In genomic region chr15:86250269-86250668, GRCm38 (mm10) we compare ENCODE assay signal across 8 mouse cellular contexts. TPM values are rescaled to one million over a fixed set of nuclear protein-coding genes. Genes with fewer than 3 reads are reported as not detected.
DNase-seq lines count a peak whose midpoint lies in the region; ATAC-seq and TF ChIP-seq lines count a peak whose summit lies in the region.

No protein-coding gene starts in this region.

- CTCF ChIA-PET in Patski (lab: Charles Lee) = interaction anchor here (1.2 to 2.6 kb wide), 3 partner anchors 10 to 16 kb away, joined by 3 to 9 read pairs (median 4); no protein-coding TSS in a partner anchor

- no peaks in the 10 kb centered on the region for H3K9me3 ChIP-seq in liver, embryonic 14.5 days (ENCODE audit: control insufficient read depth, low read length)
- no peaks in the 10 kb centered on the region for H3K9me3 ChIP-seq in liver, embryonic 11.5 days (ENCODE audit: control insufficient read depth, low read length)
- no peaks in the 10 kb centered on the region for H3K9me3 ChIP-seq in hindbrain, embryonic 14.5 days (ENCODE audit: control insufficient read depth, low read length)
- no peaks in the 10 kb centered on the region for H3K9me3 ChIP-seq in limb, embryonic 13.5 days
- no peaks in the 10 kb centered on the region for H3K9me3 ChIP-seq in neural tube, embryonic 15.5 days (replicated peaks)

- H3K4me1 ChIP-seq in liver, embryonic 14.5 days (replicated peaks; ENCODE audit: control insufficient read depth in 2 of 2, insufficient read depth in 2 of 2, low read length in 1 of 2) = no peaks in the 10 kb centered on the region
- no peaks in the 10 kb centered on the region for H3K4me1 ChIP-seq in liver, embryonic 11.5 days (replicated peaks; ENCODE audit: control insufficient read depth, insufficient read depth, low read length)
- H3K4me1 ChIP-seq in hindbrain, embryonic 14.5 days (replicated peaks; ENCODE audit: control insufficient read depth, insufficient read depth, low read length) = peaks cover 6% of the 10 kb centered on the region; the same call in 1 of the 2 replicates
- H3K4me1 ChIP-seq in limb, embryonic 13.5 days = no peaks in the 10 kb centered on the region
- peaks cover 13% of the 10 kb centered on the region for H3K4me1 ChIP-seq in neural tube, embryonic 15.5 days

- ATAC-seq in liver, embryonic 14.5 days (ENCODE audit: insufficient read depth) = no peak
- no peak for ATAC-seq in liver, embryonic 11.5 days (replicated peaks; ENCODE audit: low FRiP score)
- peak; percentile 41 for ATAC-seq in Patski
- ATAC-seq in hindbrain, embryonic 14.5 days (ENCODE audit: low FRiP score) = peak; percentile 53; the same call in 1 of the 2 replicates
- peak; percentile 24; the same call in 1 of the 2 replicates for ATAC-seq in limb, embryonic 13.5 days (ENCODE audit: low FRiP score, low read depth)
- peak; percentile 35; the same call in 1 of the 2 replicates for ATAC-seq in neural tube, embryonic 15.5 days (ENCODE audit: low FRiP score)

- no peaks in the 10 kb centered on the region for H3K27me3 ChIP-seq in liver, embryonic 14.5 days (ENCODE audit: control insufficient read depth, insufficient read depth, low read length)
- no peaks in the 10 kb centered on the region for H3K27me3 ChIP-seq in liver, embryonic 11.5 days (replicated peaks; ENCODE audit: control insufficient read depth, insufficient read depth, low read length)
- no peaks in the 10 kb centered on the region for H3K27me3 ChIP-seq in Patski
- no peaks in the 10 kb centered on the region for H3K27me3 ChIP-seq in hindbrain, embryonic 14.5 days (ENCODE audit: control insufficient read depth, insufficient read depth, low read length)
- H3K27me3 ChIP-seq in limb, embryonic 13.5 days = no peaks in the 10 kb centered on the region
- H3K27me3 ChIP-seq in neural tube, embryonic 15.5 days (replicated peaks) = no peaks in the 10 kb centered on the region; the same call in 1 of the 2 replicates

- in situ Hi-C loops in Patski (cut with MboI; ENCODE audit: low pct_unique_long_range_greater_than_20kb) = no loop called here

- TF ChIP-seq CTCF in liver, embryonic 14.5 days (IDR thresholded peaks at IDR 0.05; ENCODE audit: low read depth) = peak; percentile 60
- peak; percentile 73 for TF ChIP-seq CTCF in Patski (IDR thresholded peaks at IDR 0.05)

- TF ChIP-seq EP300 in liver, embryonic 14.5 days (IDR thresholded peaks at IDR 0.05; ENCODE audit: low read depth) = no peak

- POLR2A ChIA-PET in Patski (lab: Charles Lee) = no interaction called here

- no peak overlapping the region for H3K27ac ChIP-seq in liver, embryonic 14.5 days
- H3K27ac ChIP-seq in liver, embryonic 11.5 days (ENCODE audit: low read depth, low read length) = no peak overlapping the region
- H3K27ac ChIP-seq in hindbrain, embryonic 14.5 days = no peak overlapping the region
- no peak overlapping the region for H3K27ac ChIP-seq in limb, embryonic 13.5 days
- H3K27ac ChIP-seq in neural tube, embryonic 15.5 days (replicated peaks) = no peak overlapping the region; the same call in 1 of the 2 replicates

- H3K4me3 ChIP-seq in liver, embryonic 14.5 days (ENCODE audit: insufficient read depth in 1 of 2, low read depth in 2 of 2, low read length in 2 of 2) = no peak overlapping the region
- H3K4me3 ChIP-seq in liver, embryonic 11.5 days (ENCODE audit: low read depth, low read length) = no peak overlapping the region
- no peak overlapping the region for H3K4me3 ChIP-seq in hindbrain, embryonic 14.5 days (replicated peaks; ENCODE audit: low read length)
- H3K4me3 ChIP-seq in limb, embryonic 13.5 days = no peak overlapping the region
- no peak overlapping the region for H3K4me3 ChIP-seq in neural tube, embryonic 15.5 days (replicated peaks)

- H3K36me3 ChIP-seq in liver, embryonic 14.5 days (replicated peaks; ENCODE audit: control insufficient read depth, insufficient read depth, low read depth) = no peaks in the 10 kb centered on the region
- no peaks in the 10 kb centered on the region for H3K36me3 ChIP-seq in liver, embryonic 11.5 days (ENCODE audit: control insufficient read depth, insufficient read depth, low read length)
- H3K36me3 ChIP-seq in hindbrain, embryonic 14.5 days (replicated peaks; ENCODE audit: control insufficient read depth, insufficient read depth) = peaks cover 5% of the 10 kb centered on the region; the same call in 1 of the 2 replicates
- H3K36me3 ChIP-seq in limb, embryonic 13.5 days = peaks cover 14% of the 10 kb centered on the region
- peaks cover 6% of the 10 kb centered on the region for H3K36me3 ChIP-seq in neural tube, embryonic 15.5 days

- WGBS in liver, embryonic 14.5 days (ENCODE audit: insufficient replicate concordance) = 56% methylated on average over 9 of the region's 9 CpGs
- WGBS in liver, embryonic 11.5 days = 72% methylated on average over 9 of the region's 9 CpGs
- WGBS in hindbrain, embryonic 14.5 days = 55% methylated on average over 9 of the region's 9 CpGs
- 67% methylated on average over 9 of the region's 9 CpGs for WGBS in limb, embryonic 13.5 days
- 47% methylated on average over 9 of the region's 9 CpGs for WGBS in neural tube, embryonic 15.5 days

- no peak overlapping the region for H3K9ac ChIP-seq in liver, embryonic 14.5 days (replicated peaks)
- H3K9ac ChIP-seq in liver, embryonic 11.5 days (ENCODE audit: low read depth, low read length) = no peak overlapping the region
- no peak overlapping the region for H3K9ac ChIP-seq in hindbrain, embryonic 14.5 days
- no peak overlapping the region for H3K9ac ChIP-seq in limb, embryonic 13.5 days
- H3K9ac ChIP-seq in neural tube, embryonic 15.5 days (replicated peaks) = no peak overlapping the region

- H3K4me2 ChIP-seq in liver, embryonic 14.5 days (ENCODE audit: low read depth) = no peak overlapping the region
- no peak overlapping the region for H3K4me2 ChIP-seq in liver, embryonic 11.5 days
- H3K4me2 ChIP-seq in hindbrain, embryonic 14.5 days (replicated peaks) = no peak overlapping the region
- no peak overlapping the region for H3K4me2 ChIP-seq in limb, embryonic 13.5 days (replicated peaks)
- H3K4me2 ChIP-seq in neural tube, embryonic 15.5 days = no peak overlapping the region

- no peak for DNase-seq in liver, embryonic 14.5 days (ENCODE audit: low read depth in 3 of 3, low spot score in 3 of 3)
- no peak for DNase-seq in liver, embryonic 11.5 days (ENCODE audit: low spot score)
- no peak for DNase-seq in Patski (ENCODE audit: low read depth, low spot score)
- peak; percentile 27 for DNase-seq in embryo, embryonic 11.5 days (ENCODE audit: low read depth, low spot score)
- DNase-seq in hindbrain, embryonic 14.5 days (ENCODE audit: low spot score) = peak; percentile 62
- no peak for DNase-seq in heart, adult 9 months (ENCODE audit: low spot score in 2 of 2)

RNA-seq across cellular contexts. Expression of gene Tbc1d22a, which starts 36.0 kb away (rescaled TPM):
- polyA plus RNA-seq in liver, embryonic 14.5 days (2012; rRNA removed) = 5.8 and 6.4 TPM in 2 replicates
- polyA plus RNA-seq in liver, embryonic 14.5 days (2014; fragmentation: Nextera tagmentation; extraction: Ambion mirVana) = 4.1 and 4.9 TPM in 2 replicates
- 10.8 and 11.7 TPM in 2 replicates for polyA plus RNA-seq in liver, embryonic 11.5 days (2014; fragmentation: Nextera tagmentation; extraction: Ambion mirVana)
- 37.9 TPM for polyA plus RNA-seq in Patski (2021)
- polyA plus RNA-seq in hindbrain, embryonic 14.5 days (2014; fragmentation: Nextera tagmentation; extraction: Ambion mirVana) = 9.9 and 10.7 TPM in 2 replicates
- 12.5 and 13.5 TPM in 2 replicates for polyA plus RNA-seq in limb, embryonic 13.5 days (2015; fragmentation: Nextera tagmentation; extraction: Ambion mirVana)
- polyA plus RNA-seq in neural tube, embryonic 15.5 days (2015; fragmentation: Nextera tagmentation; extraction: Ambion mirVana) = 11.0 and 14.1 TPM in 2 replicates

Comparison
In these comparisons a context has a peak if more than half of its experiments do, and no peak if none do; other contexts are left out.
1. ATAC-seq: peak in Patski (single experiment), hindbrain, embryonic 14.5 days (single experiment), limb, embryonic 13.5 days (single experiment) and neural tube, embryonic 15.5 days (single experiment); none in liver, embryonic 14.5 days (single experiment) and liver, embryonic 11.5 days (single experiment).
2. DNase-seq: peak in embryo, embryonic 11.5 days (single experiment) and hindbrain, embryonic 14.5 days (single experiment); none in liver, embryonic 14.5 days (0 of 3), liver, embryonic 11.5 days (single experiment), Patski (single experiment) and heart, adult 9 months (0 of 2).